Mouse (Mus musculus) midbrain, embryonic 11.5 days (tissue): Measurements from ENCODE around the gene Gm38392. TPM values are rescaled to one million over a fixed set of nuclear protein-coding genes. Genes with fewer than 3 reads are reported as not detected.
"Not testable (repeated sequence)": the region's sequence is repeated elsewhere in the genome, so short reads cannot be mapped to it uniquely, and the experiment has no call there.

Experiments used
- ATAC-seq: fragments of 200-750 bp; cut with Nextera tagmentation; 2 replicates; pipeline ENCODE4 v1.8.0; 2017; ENCODE audit warnings: moderate TSS enrichment, moderate library complexity; ENCODE audit not compliant: low FRiP score
- DNase-seq: peaks from one replicate; pipeline ENCODE4 v3.0.0; 2015; ENCODE audit warnings: low spot score; ENCODE audit errors: missing footprints
- H3K27ac ChIP-seq: fragments of 300-500 bp; sonication (generic); 2 replicates; pipeline ENCODE4 v1.5.1; 2014; ENCODE audit warnings: low read depth, low read length
- H3K27me3 ChIP-seq: fragments of 300-500 bp; sonication (generic); 2 replicates; pipeline ENCODE4 v1.6.1; 2014; ENCODE audit warnings: mild to moderate bottlenecking, low read length, moderate library complexity, mixed read lengths; ENCODE audit not compliant: control insufficient read depth, insufficient read depth
- H3K36me3 ChIP-seq: fragments of 300-500 bp; sonication (generic); 2 replicates; pipeline ENCODE4 v1.6.1; 2014; ENCODE audit warnings: mild to moderate bottlenecking, low read length, moderate library complexity, mixed read lengths; ENCODE audit not compliant: control insufficient read depth, insufficient read depth
- H3K4me1 ChIP-seq: fragments of 300-500 bp; sonication (generic); 2 replicates; pipeline ENCODE4 v1.6.1; 2014; ENCODE audit warnings: low read length; ENCODE audit not compliant: control insufficient read depth, insufficient read depth
- H3K4me2 ChIP-seq: fragments of 300-500 bp; sonication (generic); 2 replicates; pipeline ENCODE4 v1.6.1; 2014; ENCODE audit warnings: mild to moderate bottlenecking, moderate library complexity
- H3K4me3 ChIP-seq: fragments of 300-500 bp; sonication (generic); 2 replicates; pipeline ENCODE4 v1.5.1; 2014; ENCODE audit warnings: low read depth, low read length
- H3K9ac ChIP-seq: fragments of 300-500 bp; sonication (generic); 2 replicates; pipeline ENCODE4 v1.6.1; 2014; ENCODE audit warnings: low read length
- H3K9me3 ChIP-seq: fragments of 300-500 bp; sonication (generic); 2 replicates; pipeline ENCODE4 v1.6.1; 2016; ENCODE audit warnings: low read length; ENCODE audit not compliant: control insufficient read depth
- WGBS: fragments of 180-500 bp; shearing (Covaris S2); extraction: QIAGEN DNeasy Blood & Tissue Kit; methylation state at CpG from one replicate; pipeline ENCODE4 v1.1.7; 2014; 5-methylcytosine and 5-hydroxymethylcytosine counted together
- polyA plus RNA-seq: library from polyadenylated mRNA; unstranded; fragments of >200 nt; fragmentation: Nextera tagmentation; extraction: Ambion mirVana; gene quantifications from 2 replicates; pipeline ENCODE4 v1.2.1, GENCODE M21; 2014

The Gm38392 gene
- polyA plus RNA-seq, 1 experiment from 2014 or later = 0.11 TPM

- H3K27ac ChIP-seq, ATAC-seq, H3K9ac ChIP-seq, H3K4me2 ChIP-seq, DNase-seq, H3K9me3 ChIP-seq, H3K4me1 ChIP-seq, H3K4me3 ChIP-seq, H3K27me3 ChIP-seq, H3K36me3 ChIP-seq: not testable (repeated sequence)
- 96% methylated on average over 14 of the region's 14 CpGs for WGBS
Measured at GRCm38 (mm10) chr3:88284815-88285564, 2.0 kb downstream of the Gm38392 start.

GRCm38 (mm10) chr3:88281141-88281916, 5.7 kb downstream of the Gm38392 start:
- not testable (repeated sequence) for ATAC-seq, H3K36me3 ChIP-seq, DNase-seq, H3K4me1 ChIP-seq, H3K9me3 ChIP-seq, H3K4me2 ChIP-seq, H3K27ac ChIP-seq, H3K9ac ChIP-seq, H3K27me3 ChIP-seq, H3K4me3 ChIP-seq
- WGBS = 64% methylated on average over 11 of the region's 11 CpGs

- H3K36me3 ChIP-seq = no peaks in the 10 kb centered on the region
- H3K27ac ChIP-seq = no peak overlapping the region
- no peaks in the 10 kb centered on the region for H3K27me3 ChIP-seq
- no peaks in the 10 kb centered on the region for H3K4me1 ChIP-seq
- no peak overlapping the region for H3K4me3 ChIP-seq
- 92% methylated on average over 2 of the region's 2 CpGs for WGBS
- ATAC-seq = no peak
- DNase-seq = no peak
- no peak overlapping the region for H3K4me2 ChIP-seq
- no peaks in the 10 kb centered on the region for H3K9me3 ChIP-seq
- H3K9ac ChIP-seq = no peak overlapping the region
Measured at GRCm38 (mm10) chr3:88280035-88280434, 7.0 kb downstream of the Gm38392 start.

GRCm38 (mm10) chr3:88276529-88277143, 10.4 kb downstream of the Gm38392 start:
- no peak for DNase-seq
- H3K27me3 ChIP-seq = no peaks in the 10 kb centered on the region
- no peak overlapping the region for H3K27ac ChIP-seq
- no peak overlapping the region for H3K4me2 ChIP-seq
- 50% methylated on average over 7 of the region's 7 CpGs for WGBS
- no peaks in the 10 kb centered on the region for H3K9me3 ChIP-seq
- H3K9ac ChIP-seq = no peak overlapping the region
- no peaks in the 10 kb centered on the region for H3K4me1 ChIP-seq
- H3K4me3 ChIP-seq = no peak overlapping the region
- no peaks in the 10 kb centered on the region for H3K36me3 ChIP-seq
- no peak for ATAC-seq

GRCm38 (mm10) chr3:88276121-88276520, 10.9 kb downstream of the Gm38392 start:
- no peak for ATAC-seq
- H3K9me3 ChIP-seq = no peaks in the 10 kb centered on the region
- DNase-seq = no peak
- WGBS = 78% methylated on average over 2 of the region's 2 CpGs
- H3K27me3 ChIP-seq = no peaks in the 10 kb centered on the region
- H3K36me3 ChIP-seq = no peaks in the 10 kb centered on the region
- no peaks in the 10 kb centered on the region for H3K4me1 ChIP-seq
- H3K4me2 ChIP-seq = no peak overlapping the region
- no peak overlapping the region for H3K9ac ChIP-seq
- no peak overlapping the region for H3K27ac ChIP-seq
- no peak overlapping the region for H3K4me3 ChIP-seq

GRCm38 (mm10) chr3:88274002-88274401, 13.0 kb downstream of the Gm38392 start:
- no peak overlapping the region for H3K4me2 ChIP-seq
- H3K27me3 ChIP-seq = no peaks in the 10 kb centered on the region
- H3K4me3 ChIP-seq = no peak overlapping the region
- H3K36me3 ChIP-seq = no peaks in the 10 kb centered on the region
- ATAC-seq (no peak), DNase-seq (no peak)
- no peaks in the 10 kb centered on the region for H3K9me3 ChIP-seq
- no peak overlapping the region for H3K27ac ChIP-seq
- H3K9ac ChIP-seq = no peak overlapping the region
- no peaks in the 10 kb centered on the region for H3K4me1 ChIP-seq
- WGBS = 89% methylated on average over 4 of the region's 4 CpGs

GRCm38 (mm10) chr3:88271859-88272258, 15.2 kb downstream of the Gm38392 start:
- H3K4me1 ChIP-seq = no peaks in the 10 kb centered on the region
- no peaks in the 10 kb centered on the region for H3K9me3 ChIP-seq
- no peaks in the 10 kb centered on the region for H3K27me3 ChIP-seq
- H3K27ac ChIP-seq = no peak overlapping the region
- DNase-seq = no peak
- WGBS = 88% methylated on average over 3 of the region's 3 CpGs
- no peak overlapping the region for H3K4me2 ChIP-seq
- no peak for ATAC-seq
- no peak overlapping the region for H3K4me3 ChIP-seq
- no peak overlapping the region for H3K9ac ChIP-seq
- H3K36me3 ChIP-seq = no peaks in the 10 kb centered on the region

- not testable (repeated sequence) for DNase-seq, ATAC-seq, H3K27me3 ChIP-seq, H3K4me1 ChIP-seq, H3K36me3 ChIP-seq, H3K4me2 ChIP-seq, H3K4me3 ChIP-seq, H3K9ac ChIP-seq, H3K9me3 ChIP-seq, H3K27ac ChIP-seq
- WGBS = 86% methylated on average over 2 of the region's 2 CpGs
Measured at GRCm38 (mm10) chr3:88271298-88271697, 15.7 kb downstream of the Gm38392 start.

GRCm38 (mm10) chr3:88268991-88269390, 18.0 kb downstream of the Gm38392 start:
- no peaks in the 10 kb centered on the region for H3K9me3 ChIP-seq
- WGBS = 81% methylated on average over 5 of the region's 5 CpGs
- no peaks in the 10 kb centered on the region for H3K4me1 ChIP-seq
- no peak overlapping the region for H3K9ac ChIP-seq
- no peaks in the 10 kb centered on the region for H3K27me3 ChIP-seq
- no peak for ATAC-seq
- H3K4me3 ChIP-seq = no peak overlapping the region
- no peak for DNase-seq
- no peak overlapping the region for H3K4me2 ChIP-seq
- H3K27ac ChIP-seq = no peak overlapping the region
- H3K36me3 ChIP-seq = no peaks in the 10 kb centered on the region
